Mouse (Mus musculus) forebrain, postnatal 0 days (tissue): ENCODE measurements at regions not wholly inside any gene's neighbourhood (a gene's known extent, or its start where the extent isn't known, plus 50 kb on each side); places are given as distances from the start of the nearest gene placed in this dataset.

Source experiments
- ATAC-seq: fragments of 200-750 bp; cut with Nextera tagmentation; 2 replicates; pipeline ENCODE4 v1.8.0; 2017; ENCODE audit warnings: mild to moderate bottlenecking, moderate library complexity
- DNase-seq: peaks from one replicate; pipeline ENCODE4 v3.0.0-alpha.2; 2015
- H3K27ac ChIP-seq: fragments of 300-500 bp; sonication (generic); 2 replicates; pipeline ENCODE4 v1.5.1; 2014; ENCODE audit warnings: low read depth, mild to moderate bottlenecking, antibody characterized with exemption, low read length, moderate library complexity, mixed read lengths
- H3K27me3 ChIP-seq: fragments of 300-500 bp; sonication (generic); 2 replicates; pipeline ENCODE4 v1.6.1; 2014; ENCODE audit warnings: mild to moderate bottlenecking, low read length, mixed read lengths; ENCODE audit not compliant: insufficient read depth
- H3K36me3 ChIP-seq: fragments of 300-500 bp; sonication (generic); 2 replicates; pipeline ENCODE4 v1.6.1; 2014; ENCODE audit warnings: mild to moderate bottlenecking, moderate library complexity; ENCODE audit not compliant: insufficient read depth
- H3K4me1 ChIP-seq: fragments of 300-500 bp; sonication (generic); 2 replicates; pipeline ENCODE4 v1.6.1; 2014; ENCODE audit warnings: antibody characterized with exemption; ENCODE audit not compliant: insufficient read depth
- H3K4me2 ChIP-seq: fragments of 300-500 bp; sonication (generic); 2 replicates; pipeline ENCODE4 v1.6.1; 2014; ENCODE audit warnings: low read depth, mild to moderate bottlenecking, moderate library complexity
- H3K4me3 ChIP-seq: fragments of 300-500 bp; sonication (generic); 2 replicates; pipeline ENCODE4 v1.5.1; 2014; ENCODE audit warnings: low read depth, low read length, mixed read lengths
- H3K9ac ChIP-seq: fragments of 300-500 bp; sonication (generic); 2 replicates; pipeline ENCODE4 v1.6.1; 2014; ENCODE audit warnings: mild to moderate bottlenecking
- H3K9me3 ChIP-seq: fragments of 300-500 bp; sonication (generic); 2 replicates; pipeline ENCODE4 v1.6.1; 2016; ENCODE audit warnings: low read length
- CTCF ChIP-seq: sonication (generic); IDR thresholded peaks from 2 replicates; pipeline ENCODE4 v1.5.1; 2016; ENCODE audit warnings: antibody characterized with exemption, control low read depth, low read depth
- WGBS: fragments of 180-500 bp; shearing (Covaris S2); extraction: QIAGEN DNeasy Blood & Tissue Kit; methylation state at CpG from one replicate; pipeline ENCODE4 v1.1.7; 2014; 5-methylcytosine and 5-hydroxymethylcytosine counted together

DNA sequence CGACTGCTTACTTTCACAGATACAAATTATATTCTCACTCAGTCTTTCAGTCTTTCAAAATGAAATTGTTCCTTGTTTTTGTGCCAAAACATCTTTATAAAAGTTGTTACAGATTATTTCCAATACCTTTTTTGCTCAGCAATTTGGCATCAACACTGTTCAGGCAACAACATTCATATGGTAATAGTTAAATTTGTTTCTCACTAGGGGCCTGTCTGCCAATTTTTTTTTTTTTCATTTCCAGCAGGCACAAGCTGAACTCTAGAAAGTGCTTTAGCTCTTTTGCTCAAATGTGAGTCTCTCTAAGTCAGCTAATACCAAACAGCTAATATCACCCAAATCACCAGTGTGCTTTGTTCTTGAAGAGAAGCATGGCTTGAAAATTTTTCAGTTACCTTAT lies 199.4 kb downstream of the Antxr2 start:
- no peaks in the 10 kb centered on the region for H3K27me3 ChIP-seq

DNA sequence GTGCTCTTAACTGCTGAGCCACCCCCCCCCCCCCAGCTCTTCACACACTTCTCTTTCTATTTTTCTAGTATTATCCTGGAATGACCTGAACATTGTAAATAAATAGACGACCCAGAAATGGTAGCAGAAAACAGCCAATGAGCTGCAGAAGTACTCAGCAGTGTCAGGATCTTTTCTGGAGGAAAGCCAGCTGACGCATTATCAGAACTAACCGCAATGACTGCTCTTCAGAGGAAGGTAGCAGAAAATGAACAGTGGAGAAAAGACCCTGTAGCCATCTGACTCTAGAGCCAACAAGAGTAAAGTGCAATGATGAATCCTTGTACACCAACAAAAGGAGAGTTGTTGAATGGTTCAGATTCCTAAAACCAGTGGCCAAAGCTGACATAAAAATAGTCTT lies 213.4 kb downstream of the Antxr2 start:
- Histone ChIP-seq H3K9ac (no peak overlapping the region), H3K27ac (no peak overlapping the region), H3K4me3 (no peak overlapping the region), H3K4me1 (no peaks in the 10 kb centered on the region), H3K9me3 (no peaks in the 10 kb centered on the region), H3K4me2 (no peak overlapping the region), H3K36me3 (no peaks in the 10 kb centered on the region), H3K27me3 (no peaks in the 10 kb centered on the region)
- TF ChIP-seq CTCF = no peak
- no peak for ATAC-seq
- DNase-seq = no peak
- 76% methylated on average over 3 of the region's 3 CpGs for WGBS

More for the DNA sequence above, 199.4 kb downstream of the Antxr2 start:
- 24% methylated on average over 1 of the region's 1 CpGs for WGBS
- TF ChIP-seq CTCF = no peak
- Histone ChIP-seq H3K4me1 (no peaks in the 10 kb centered on the region), H3K4me2 (no peak overlapping the region), H3K27ac (no peak overlapping the region), H3K9me3 (no peaks in the 10 kb centered on the region), H3K4me3 (no peak overlapping the region), H3K36me3 (no peaks in the 10 kb centered on the region), H3K9ac (no peak overlapping the region)
- no peak for ATAC-seq
- no peak for DNase-seq

DNA sequence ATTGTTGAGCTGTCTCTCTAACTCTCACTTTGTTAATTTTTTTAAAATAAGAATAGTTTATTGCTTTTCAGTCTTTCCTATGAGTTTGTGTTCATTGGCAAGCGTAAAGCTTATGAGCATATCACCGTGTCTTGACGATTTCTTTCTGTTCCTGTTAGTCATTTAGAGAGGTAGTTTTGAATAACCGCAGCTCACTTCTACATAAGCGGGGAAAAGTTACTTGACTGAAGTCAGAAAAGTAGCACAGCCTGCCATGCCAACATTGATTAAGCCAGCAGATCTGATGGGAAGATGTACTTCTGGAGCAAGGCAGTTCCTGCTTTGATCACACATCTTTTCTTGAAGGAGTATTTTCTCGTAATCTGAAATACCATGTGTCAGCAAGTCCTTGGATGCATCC lies 215.5 kb downstream of the Antxr2 start:
- DNase-seq (no peak), ATAC-seq (no peak)
- Histone ChIP-seq H3K9me3 (no peaks in the 10 kb centered on the region), H3K9ac (no peak overlapping the region), H3K36me3 (no peaks in the 10 kb centered on the region), H3K4me2 (no peak overlapping the region), H3K27me3 (no peaks in the 10 kb centered on the region), H3K4me1 (no peaks in the 10 kb centered on the region), H3K4me3 (no peak overlapping the region), H3K27ac (no peak overlapping the region)
- no peak for TF ChIP-seq CTCF
- WGBS = 83% methylated on average over 6 of the region's 6 CpGs

DNA sequence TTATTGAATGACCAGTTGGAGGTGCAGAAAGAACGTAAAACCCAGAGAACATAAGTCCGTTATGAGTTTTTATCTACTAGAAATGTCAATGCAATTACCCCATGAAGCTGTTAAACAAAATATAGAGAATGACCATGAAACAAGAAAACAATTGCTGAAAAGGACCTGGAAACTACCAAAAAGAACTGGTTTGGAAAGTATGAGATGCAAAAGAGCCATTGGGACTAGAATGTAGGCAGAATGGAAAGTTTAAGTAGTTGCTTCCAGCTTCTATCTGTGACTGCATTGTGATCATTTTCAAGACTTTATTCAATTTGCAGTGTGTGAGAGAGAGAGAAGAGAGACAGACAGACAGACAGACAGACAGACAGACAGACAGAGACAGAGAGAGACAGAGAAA lies 216.1 kb downstream of the Antxr2 start:
- Histone ChIP-seq H3K9me3 (no peaks in the 10 kb centered on the region), H3K4me2 (no peak overlapping the region), H3K4me1 (no peaks in the 10 kb centered on the region), H3K36me3 (no peaks in the 10 kb centered on the region), H3K9ac (no peak overlapping the region), H3K27ac (no peak overlapping the region), H3K27me3 (no peaks in the 10 kb centered on the region), H3K4me3 (no peak overlapping the region)
- no peak for ATAC-seq
- 96% methylated on average over 2 of the region's 2 CpGs for WGBS
- no peak for TF ChIP-seq CTCF
- DNase-seq = no peak

DNA sequence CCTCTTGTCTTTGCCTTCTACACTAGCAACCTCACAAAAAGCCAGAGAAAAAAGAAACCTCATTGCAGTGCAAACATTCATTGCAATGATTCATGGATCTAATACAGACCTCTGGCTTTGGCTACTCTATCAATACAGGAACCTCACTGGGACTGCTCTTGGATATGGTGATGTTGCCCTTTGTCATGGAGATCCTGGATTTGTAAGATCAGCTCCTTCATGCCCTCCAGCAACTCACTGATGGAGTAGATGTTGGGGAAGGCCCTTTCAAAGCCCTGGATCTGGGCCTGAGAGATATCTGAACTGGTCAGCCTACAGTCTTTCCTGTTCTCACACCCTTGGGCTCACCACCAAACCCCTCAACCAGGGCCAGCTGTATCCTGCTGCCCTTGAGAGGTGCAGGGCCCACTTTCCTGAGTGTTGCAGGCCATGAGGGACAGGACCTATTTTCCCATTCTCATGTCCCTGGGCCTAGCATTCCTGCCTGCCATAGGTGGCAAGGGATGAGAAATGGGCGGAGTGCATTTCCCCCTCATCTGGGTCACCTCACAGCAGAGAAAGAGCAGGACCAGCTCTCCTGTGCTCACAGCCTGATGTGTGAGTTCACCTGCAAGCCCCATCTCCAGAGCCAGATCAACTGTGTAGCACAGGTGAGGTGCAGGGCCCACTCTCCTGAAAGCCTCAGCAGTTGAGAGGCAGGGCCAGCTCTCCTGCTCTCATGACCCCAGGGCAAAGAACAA lies 218.1 kb downstream of the Antxr2 start:
- 100% methylated on average over 1 of the region's 1 CpGs for WGBS
- H3K27ac ChIP-seq = no peak overlapping the region
- H3K4me3 ChIP-seq = no peak overlapping the region
- no peaks in the 10 kb centered on the region for H3K36me3 ChIP-seq
- H3K4me2 ChIP-seq = no peak overlapping the region
- DNase-seq (no peak), ATAC-seq (no peak)
- H3K9me3 ChIP-seq = no peaks in the 10 kb centered on the region
- no peaks in the 10 kb centered on the region for H3K27me3 ChIP-seq
- no peaks in the 10 kb centered on the region for H3K4me1 ChIP-seq
- no peak for TF ChIP-seq CTCF
- H3K9ac ChIP-seq = no peak overlapping the region

DNA sequence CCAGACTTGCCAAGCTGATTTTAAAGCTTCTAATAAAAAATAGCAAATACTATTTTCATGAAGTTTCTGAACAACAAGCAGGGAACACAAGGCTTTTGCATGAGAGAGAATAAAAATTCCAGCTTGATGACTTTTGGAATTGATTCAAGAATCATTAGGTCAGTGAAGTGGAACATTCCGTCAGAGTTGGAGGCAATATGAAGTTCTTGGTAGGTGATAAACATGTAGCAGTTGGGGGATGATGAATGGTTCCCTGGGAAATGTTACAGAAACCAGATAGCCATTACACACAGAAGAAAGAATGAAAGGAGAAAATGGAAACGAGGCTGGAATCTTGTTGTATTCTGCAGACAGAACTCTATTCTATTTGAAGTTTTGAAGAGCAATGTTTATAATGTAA lies 221.8 kb downstream of the Antxr2 start:
- DNase-seq = no peak
- WGBS = 50% methylated on average over 2 of the region's 2 CpGs

DNA sequence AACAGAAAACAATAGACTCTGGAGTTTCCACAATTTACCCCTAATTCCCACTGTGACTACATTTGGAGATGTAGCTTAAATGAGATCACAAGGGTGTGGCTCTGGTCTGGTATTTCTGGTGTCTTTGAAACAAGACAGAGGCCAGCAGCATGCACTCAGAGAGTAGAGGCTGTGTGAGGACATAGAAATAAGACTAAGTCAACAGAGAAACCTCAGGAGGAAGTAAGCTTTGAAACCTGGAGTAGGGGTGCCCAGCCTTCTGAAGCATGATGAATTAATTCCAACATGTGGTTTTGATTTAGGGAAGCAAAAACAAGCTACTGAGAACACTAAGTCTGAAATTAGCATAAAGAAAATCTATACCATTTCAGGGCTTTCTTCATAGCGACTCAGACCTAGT lies 223.7 kb downstream of the Antxr2 start:
- Histone ChIP-seq H3K36me3 (no peaks in the 10 kb centered on the region), H3K4me1 (no peaks in the 10 kb centered on the region), H3K9ac (no peak overlapping the region), H3K27ac (no peak overlapping the region), H3K4me3 (no peak overlapping the region), H3K9me3 (no peaks in the 10 kb centered on the region), H3K4me2 (no peak overlapping the region), H3K27me3 (no peaks in the 10 kb centered on the region)
- no peak for TF ChIP-seq CTCF
- 79% methylated on average over 1 of the region's 1 CpGs for WGBS
- ATAC-seq = no peak
- no peak for DNase-seq

More for the DNA sequence above, 221.8 kb downstream of the Antxr2 start:
- Histone ChIP-seq H3K9ac (no peak overlapping the region), H3K9me3 (no peaks in the 10 kb centered on the region), H3K27me3 (no peaks in the 10 kb centered on the region), H3K4me3 (no peak overlapping the region), H3K36me3 (no peaks in the 10 kb centered on the region), H3K4me1 (no peaks in the 10 kb centered on the region), H3K27ac (no peak overlapping the region), H3K4me2 (no peak overlapping the region)
- no peak for TF ChIP-seq CTCF
- ATAC-seq = no peak
